Mouse (Mus musculus) Patski (cell line): Measurements from ENCODE around the gene Tmem139. TPM values are rescaled to one million over a fixed set of nuclear protein-coding genes. Genes with fewer than 3 reads are reported as not detected.

Experiments
- ATAC-seq: fragments of 100-300 bp; one replicate; pipeline ENCODE4 v1.8.0; 2021
- CTCF ChIA-PET: fragments of 350-600 bp; sonication (Branson Sonifier 250); formaldehyde crosslinking; loops from one replicate; lab custom pipeline; 2022; ENCODE audit warnings: inconsistent platforms; lab: Charles Lee
- POLR2A ChIA-PET: fragments of 350-600 bp; sonication (Branson Sonifier 250); formaldehyde crosslinking; loops from one replicate; lab custom pipeline; 2022; ENCODE audit warnings: antibody characterized with exemption, inconsistent platforms; lab: Charles Lee
- DNase-seq: peaks from one replicate; pipeline ENCODE4 v3.0.0-alpha.2; 2011; ENCODE audit warnings: low read depth, low spot score
- H3K27me3 ChIP-seq: fragments of 371-371 bp; one replicate; pipeline ENCODE4 v1.5.1; 2021
- CTCF ChIP-seq: fragments of 100-300 bp; IDR thresholded peaks from one replicate; pipeline ENCODE4 v1.5.1; 2021
- in situ Hi-C: fragments of 300-500 bp; cut with MboI; formaldehyde crosslinking; loops from 3 replicates; pipeline ENCODE4 v1.11.1; 2018; ENCODE audit warnings: low pct_unique_long_range_greater_than_20kb, mixed read lengths
- polyA plus RNA-seq: library from polyadenylated mRNA; unstranded; gene quantifications from one replicate; pipeline ENCODE4 v1.2.3, GENCODE M21; 2021

The Tmem139 gene
- polyA plus RNA-seq, 1 experiment from 2014 or later: 0.12 TPM

GRCm38 (mm10) chr6:42245711-42246353 is 15.9 kb upstream of the Tmem139 start, which contains the start of gene Gstk1:
TSS of gene Gstk1 (plus strand) at chr6:42245935.
- no peak for DNase-seq
- TF ChIP-seq CTCF: no peak
- peak; percentile 90 for ATAC-seq
- ChIA-PET CTCF (interaction anchor here (1.2 kb wide), 1 partner anchor 16 kb away, joined by 3 read pairs; the partner anchor contains the start of gene Tmem139), POLR2A (no interaction called here)
- in situ Hi-C loops: loop anchor here (25.0 kb wide), 1 partner anchor 591 kb away; the partner anchor contains the start of gene Olfr449
- peaks cover 15% of the 10 kb centered on the region for H3K27me3 ChIP-seq

DNA sequence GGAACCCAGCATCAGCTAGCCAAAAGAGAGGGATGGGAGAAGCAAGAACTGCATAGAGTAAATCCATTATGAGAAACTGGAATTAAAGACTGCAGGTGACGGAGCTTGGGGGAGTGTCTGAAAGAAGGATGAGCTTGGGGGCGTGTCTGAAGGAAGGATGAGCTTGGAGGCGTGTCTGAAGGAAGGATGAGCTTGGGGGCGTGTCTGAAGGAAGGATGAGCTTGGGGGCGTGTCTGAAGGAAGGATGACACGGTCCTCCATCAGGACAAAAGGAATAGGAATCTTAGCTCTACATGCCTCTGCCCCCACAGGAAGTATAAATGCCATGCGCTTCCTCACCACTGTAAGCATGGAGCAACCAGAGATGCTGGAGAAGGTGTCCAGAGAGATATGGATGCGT is 14.6 kb upstream of the Tmem139 start:
- peaks cover 18% of the 10 kb centered on the region for H3K27me3 ChIP-seq
- CTCF ChIA-PET: no interaction called here
- DNase-seq (no peak), ATAC-seq (no peak)
- TF ChIP-seq CTCF: no peak
- in situ Hi-C loops: loop anchor here (25.0 kb wide), 1 partner anchor 590 kb away; the partner anchor contains the start of gene Olfr449
- POLR2A ChIA-PET: interaction anchor here (1.3 kb wide), 1 partner anchor 10 kb away, joined by 4 read pairs; no protein-coding TSS in a partner anchor

DNA sequence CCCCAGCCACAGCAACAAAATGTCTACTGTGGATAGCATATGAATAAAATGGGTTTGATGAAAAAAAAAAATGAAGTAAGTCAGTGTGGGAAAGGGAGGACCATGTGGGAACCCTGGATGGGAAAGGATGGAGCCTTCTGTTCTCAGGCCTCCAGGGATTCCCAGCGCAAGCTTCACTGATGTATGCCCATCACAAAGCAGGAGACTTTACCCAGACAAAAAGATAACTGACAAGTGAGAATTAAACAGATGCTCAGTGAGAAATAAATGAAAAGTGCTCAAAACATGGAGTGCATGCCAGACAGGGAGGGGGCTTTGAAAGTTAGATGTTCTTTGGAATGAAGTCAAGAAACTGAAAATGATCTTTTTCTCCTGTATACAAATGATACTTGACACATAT is 13.8 kb upstream of the Tmem139 start:
- ChIA-PET POLR2A (interaction anchor here (1.3 kb wide), 1 partner anchor 11 kb away, joined by 4 read pairs; no protein-coding TSS in a partner anchor), CTCF (interaction anchor here (1.6 to 3.0 kb wide), 2 partner anchors 11 to 12 kb away, joined by 6 to 14 read pairs; no protein-coding TSS in a partner anchor)
- DNase-seq (no peak), ATAC-seq (no peak)
- no peak for TF ChIP-seq CTCF
- in situ Hi-C loops: loop anchor here (25.0 kb wide), 1 partner anchor 589 kb away; the partner anchor contains the start of gene Olfr449
- H3K27me3 ChIP-seq: peaks cover 22% of the 10 kb centered on the region

- in situ Hi-C loops: loop anchor here (10.0 to 25.0 kb wide), 2 partner anchors 333 to 1036 kb away; no protein-coding TSS in a partner anchor
- POLR2A ChIA-PET: no interaction called here
- CTCF ChIA-PET: interaction anchor here (1.1 to 1.2 kb wide), 3 partner anchors 11 to 16 kb away, joined by 3 to 4 read pairs (median 3); no protein-coding TSS in a partner anchor
- peaks cover 16% of the 10 kb centered on the region for H3K27me3 ChIP-seq
- TF ChIP-seq CTCF: no peak
- DNase-seq (no peak), ATAC-seq (no peak)
Observed at GRCm38 (mm10) chr6:42251791-42252190, 10.0 kb upstream of the Tmem139 start.

- DNase-seq (no peak), ATAC-seq (no peak)
- H3K27me3 ChIP-seq: peaks cover 16% of the 10 kb centered on the region
- ChIA-PET POLR2A (no interaction called here), CTCF (interaction anchor here (1.3 kb wide), 1 partner anchor 11 kb away, joined by 3 read pairs; no protein-coding TSS in a partner anchor)
- in situ Hi-C loops: loop anchor here (10.0 to 25.0 kb wide), 2 partner anchors 332 to 1034 kb away; no protein-coding TSS in a partner anchor
- TF ChIP-seq CTCF: no peak
Observed at GRCm38 (mm10) chr6:42253103-42253502, 8.7 kb upstream of the Tmem139 start.

DNA sequence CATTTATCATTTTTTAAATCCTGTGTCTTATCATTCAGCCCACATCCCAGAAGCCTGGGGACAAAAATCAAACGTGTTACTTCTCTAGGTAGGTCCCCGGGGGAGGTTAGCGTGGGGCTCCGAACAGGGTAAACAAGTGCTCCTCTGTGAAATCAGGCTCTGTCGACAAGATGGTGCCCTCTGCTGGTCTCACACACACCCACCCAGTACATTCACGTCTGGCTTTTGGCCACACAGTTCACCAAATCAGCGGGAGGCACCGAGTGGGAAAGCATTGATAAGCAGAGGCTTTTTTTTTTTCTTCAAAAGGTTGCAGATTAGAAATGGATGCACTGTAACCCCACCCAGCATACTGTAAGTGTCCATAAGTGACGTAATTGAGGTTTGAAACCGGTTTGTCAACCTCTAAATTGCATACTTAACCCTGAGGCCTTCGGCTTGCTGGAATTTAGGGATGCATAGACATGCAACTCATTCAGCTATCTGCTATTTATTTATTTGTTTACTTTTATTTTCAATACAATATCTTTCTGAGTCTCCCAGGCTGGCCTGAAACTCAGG is 4.4 kb upstream of the Tmem139 start:
- POLR2A ChIA-PET: no interaction called here
- H3K27me3 ChIP-seq: peaks cover 5% of the 10 kb centered on the region
- CTCF ChIA-PET: interaction anchor here (0.6 to 2.2 kb wide), 7 partner anchors 8 to 335 kb away, joined by 3 to 8 read pairs (median 3); no protein-coding TSS in a partner anchor
- in situ Hi-C loops: loop anchor here (5.0 to 25.0 kb wide), 3 partner anchors 327 to 1030 kb away; partner anchors contain the start of gene Ephb6
- DNase-seq (no peak), ATAC-seq (peak; percentile 84)
- TF ChIP-seq CTCF: peak; percentile 82

DNA sequence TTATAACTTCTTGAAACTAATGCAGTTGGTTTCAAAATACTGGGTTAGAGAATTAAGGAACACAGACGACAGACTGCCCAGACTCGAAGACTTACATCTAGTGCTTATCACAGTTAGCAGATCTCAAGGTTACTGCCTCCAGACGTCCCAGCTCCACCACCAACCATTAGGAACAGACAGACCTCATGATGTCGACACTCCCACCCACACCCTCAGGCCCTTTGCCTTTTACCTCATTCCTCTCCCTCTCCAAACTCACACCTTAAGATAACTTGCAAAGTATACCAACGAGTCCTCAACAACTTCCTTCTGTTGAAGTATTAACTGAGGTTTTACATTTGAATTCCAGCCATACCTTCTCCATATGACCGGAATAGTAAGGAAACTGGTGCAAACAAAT is 1.3 kb upstream of the Tmem139 start:
- CTCF ChIA-PET: interaction anchor here (1.0 to 2.7 kb wide), 2 partner anchors 11 to 116 kb away, joined by 3 to 14 read pairs; no protein-coding TSS in a partner anchor
- no peaks in the 10 kb centered on the region for H3K27me3 ChIP-seq
- POLR2A ChIA-PET: no interaction called here
- no peak for ATAC-seq
- in situ Hi-C loops: loop anchor here (10.0 to 25.0 kb wide), 2 partner anchors 424 to 1027 kb away; no protein-coding TSS in a partner anchor
- no peak for DNase-seq
- no peak for TF ChIP-seq CTCF

- peak; percentile 98 for TF ChIP-seq CTCF
- no peaks in the 10 kb centered on the region for H3K27me3 ChIP-seq
- DNase-seq (peak; percentile 96), ATAC-seq (peak; percentile 97)
- in situ Hi-C loops: loop anchor here (10.0 to 25.0 kb wide), 2 partner anchors 420 to 1023 kb away; no protein-coding TSS in a partner anchor
- ChIA-PET CTCF (interaction anchor here (0.6 to 2.4 kb wide), 7 partner anchors 9 to 599 kb away, joined by 3 to 12 read pairs (median 4); no protein-coding TSS in a partner anchor), POLR2A (interaction anchor here (0.7 to 1.0 kb wide), 2 partner anchors 18 to 31 kb away, joined by 3 read pairs; no protein-coding TSS in a partner anchor)
Observed at GRCm38 (mm10) chr6:42264626-42265312, 3.0 kb downstream of the Tmem139 start, which contains the start of gene Casp2. TSS of gene Casp2 (plus strand) at chr6:42264985.

DNA sequence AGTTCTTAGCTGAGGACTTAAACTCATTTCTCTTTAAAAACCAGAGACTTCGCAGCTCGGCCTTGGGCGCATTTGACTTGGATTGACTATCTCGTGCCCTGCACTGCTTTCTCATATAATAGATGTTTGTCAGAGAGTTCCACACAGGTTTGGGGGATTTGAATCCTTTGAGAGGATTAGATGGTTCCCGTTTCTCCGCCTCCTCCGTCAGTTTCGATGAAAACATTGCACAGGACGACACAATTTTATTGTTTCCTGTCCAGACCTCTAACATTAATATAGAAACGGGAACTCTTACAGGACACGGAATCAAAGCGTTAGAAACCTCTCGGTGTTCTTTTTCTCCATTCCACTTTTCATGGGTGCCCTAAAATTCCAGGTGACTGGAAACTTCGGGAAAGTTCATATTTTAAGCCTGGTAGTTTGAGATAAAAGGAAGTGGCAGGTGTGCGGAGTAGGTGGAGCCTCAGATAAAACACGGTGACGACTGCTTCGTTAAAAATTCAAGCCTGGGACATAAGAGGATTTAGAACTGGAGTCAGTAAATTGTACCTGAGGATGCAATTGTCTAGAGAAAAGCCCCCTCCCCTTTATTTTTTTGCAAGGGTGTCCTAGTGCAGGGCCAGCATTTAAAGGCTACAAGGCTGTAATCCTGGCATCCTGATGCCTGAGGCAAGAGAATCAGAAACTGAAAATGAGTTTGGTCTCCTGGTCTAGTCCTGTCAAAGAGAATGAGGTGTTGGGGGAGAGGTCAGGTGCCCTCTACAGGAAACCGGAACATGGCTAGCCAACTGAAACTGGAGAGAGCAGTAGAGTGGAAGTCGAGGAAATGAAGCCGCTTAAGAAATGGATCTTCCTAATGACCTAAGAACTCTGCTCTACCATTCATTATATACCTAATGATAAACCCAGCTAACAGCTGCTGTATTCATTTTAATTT is 3.9 kb downstream of the Tmem139 start:
- DNase-seq (no peak), ATAC-seq (no peak)
- in situ Hi-C loops: loop anchor here (10.0 to 25.0 kb wide), 2 partner anchors 419 to 1022 kb away; no protein-coding TSS in a partner anchor
- POLR2A ChIA-PET: interaction anchor here (0.5 to 0.7 kb wide), 2 partner anchors 19 to 191 kb away, joined by 3 read pairs; no protein-coding TSS in a partner anchor
- CTCF ChIA-PET: interaction anchor here (1.6 to 2.4 kb wide), 2 partner anchors 8 to 38 kb away, joined by 3 to 12 read pairs; no protein-coding TSS in a partner anchor
- no peaks in the 10 kb centered on the region for H3K27me3 ChIP-seq
- no peak for TF ChIP-seq CTCF
